Mouse (Mus musculus): ENCODE measurements at regions not wholly inside any gene's neighbourhood (a gene's known extent, or its start where the extent isn't known, plus 50 kb on each side); places are given as distances from the start of the nearest gene placed in this dataset.

- no peak for DNase-seq
These were observed 219.8 kb upstream of the Ppp2r2d start for GRCm38 (mm10) chr7:138626061-138626460.

DNA sequence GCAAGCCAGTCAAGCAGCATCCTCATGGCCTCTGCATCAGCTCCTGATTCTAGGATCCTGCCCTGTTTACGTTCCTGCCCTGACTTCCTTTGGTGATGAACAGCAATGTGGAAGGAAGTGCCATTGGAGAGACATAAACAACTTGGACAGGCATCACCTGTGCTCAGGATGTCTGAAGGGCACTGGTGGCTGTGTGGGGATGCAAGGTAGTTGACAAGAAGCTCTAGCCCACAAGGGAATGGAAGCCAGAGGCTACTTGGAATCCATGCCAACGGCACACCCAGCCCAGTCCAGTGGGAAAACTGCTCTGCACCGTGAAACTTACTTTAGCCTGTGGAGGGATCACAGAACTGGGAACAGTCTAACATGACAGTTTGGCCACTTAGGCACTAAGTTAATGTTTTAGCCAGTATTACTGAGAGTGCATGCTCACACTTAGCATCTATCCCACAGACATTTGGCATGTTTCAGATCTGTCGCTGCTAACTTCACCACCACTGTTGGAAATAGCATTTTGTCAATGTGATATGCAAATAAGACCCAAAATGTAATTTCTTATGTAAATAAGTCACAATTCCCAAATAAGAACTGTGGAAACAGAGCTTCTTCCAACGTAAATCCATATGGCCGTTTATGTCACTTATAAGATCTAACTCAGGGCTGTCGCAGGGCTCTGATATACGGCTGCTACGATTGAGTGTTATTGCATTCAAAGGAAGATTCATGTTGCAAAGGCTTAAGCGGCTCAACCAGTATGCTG is 223.5 kb upstream of the Tcerg1l start:
- DNase-seq, result no peak

- DNase-seq, result no peak
These were observed 222.7 kb upstream of the Tcerg1l start for GRCm38 (mm10) chr7:138620080-138620684.

DNA sequence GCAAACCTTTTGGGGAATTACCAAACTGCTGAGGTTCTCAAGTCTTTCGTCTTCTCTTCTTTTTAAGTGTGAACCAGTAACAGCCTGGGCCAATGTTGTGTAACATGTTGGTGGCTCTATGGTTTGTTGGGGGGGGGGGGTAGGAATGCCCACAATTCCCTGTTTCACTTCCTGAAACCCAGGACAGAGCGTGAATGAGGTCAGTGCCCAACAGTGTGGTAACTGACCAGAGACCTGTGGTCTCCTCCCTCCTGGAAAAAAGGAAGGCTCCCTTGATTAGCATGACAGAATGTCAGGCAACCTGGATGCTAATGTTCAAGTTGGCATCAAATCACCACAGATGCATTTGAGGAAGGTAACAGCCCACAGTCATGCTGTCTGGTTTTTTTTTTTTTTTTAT is 218.9 kb upstream of the Tcerg1l start:
- no peak for DNase-seq

- DNase-seq, result no peak
These were observed 212.1 kb upstream of the Tcerg1l start for GRCm38 (mm10) chr7:138609605-138610004.

DNA sequence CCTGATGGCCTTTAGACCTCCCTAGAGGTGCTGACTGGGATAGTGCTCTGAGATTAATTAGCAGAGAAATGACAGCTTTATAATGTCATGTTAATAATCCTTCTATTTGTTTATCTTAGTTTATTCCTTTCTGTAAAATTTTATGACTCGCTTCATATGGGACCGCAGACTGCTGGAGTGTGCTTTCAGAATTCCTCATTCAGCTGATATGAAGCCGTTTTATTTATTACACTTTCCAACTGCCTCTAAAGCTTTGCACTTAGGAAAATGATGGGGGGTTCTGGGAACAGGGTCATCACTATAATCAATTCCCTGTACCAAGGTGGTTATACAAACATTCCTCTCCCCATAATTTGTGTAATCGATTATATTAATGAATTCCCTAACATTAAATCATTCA is 211.6 kb upstream of the Tcerg1l start:
- DNase-seq, result no peak

- DNase-seq, result no peak
These were observed 208.9 kb upstream of the Tcerg1l start for GRCm38 (mm10) chr7:138606363-138606964.

DNA sequence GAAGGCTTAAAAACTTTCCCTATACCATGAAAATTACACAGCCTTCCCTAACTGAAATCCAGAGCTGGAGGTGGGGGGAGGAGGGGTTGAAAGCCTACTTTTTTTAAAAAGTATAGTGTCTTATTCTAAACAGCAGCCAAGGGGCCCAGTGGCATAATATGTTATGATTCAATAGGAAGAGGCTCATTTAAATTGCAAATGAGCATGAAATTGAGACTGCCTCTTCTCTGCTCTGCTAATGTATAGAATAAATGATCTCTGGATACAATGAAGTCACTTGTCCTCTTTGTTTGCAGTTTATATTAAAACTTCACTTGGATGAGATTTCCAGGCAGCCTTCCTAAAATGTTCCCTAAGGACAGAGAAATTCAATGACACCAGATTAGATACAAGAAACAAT is 208.4 kb upstream of the Tcerg1l start:
- no peak for DNase-seq

DNA sequence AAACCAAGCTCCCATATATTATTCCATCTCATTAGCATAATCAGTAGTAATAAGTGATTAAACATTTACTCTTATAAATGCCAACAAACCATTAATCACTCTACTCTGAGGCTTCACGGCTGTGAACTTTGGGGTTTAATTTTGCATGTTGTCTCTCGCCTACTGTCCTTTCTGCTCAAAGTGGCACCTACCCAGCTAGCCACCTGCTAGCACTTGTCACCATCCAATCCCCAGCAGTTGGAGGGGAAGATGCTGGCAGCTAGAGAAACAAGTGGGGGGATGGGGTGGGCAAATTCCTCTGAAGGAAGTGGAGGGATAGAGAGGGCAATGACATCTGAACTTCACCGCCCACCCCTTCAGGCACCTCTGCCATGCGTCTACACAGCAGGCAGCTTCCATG is 204.2 kb upstream of the Tcerg1l start:
- no peak for DNase-seq

DNA sequence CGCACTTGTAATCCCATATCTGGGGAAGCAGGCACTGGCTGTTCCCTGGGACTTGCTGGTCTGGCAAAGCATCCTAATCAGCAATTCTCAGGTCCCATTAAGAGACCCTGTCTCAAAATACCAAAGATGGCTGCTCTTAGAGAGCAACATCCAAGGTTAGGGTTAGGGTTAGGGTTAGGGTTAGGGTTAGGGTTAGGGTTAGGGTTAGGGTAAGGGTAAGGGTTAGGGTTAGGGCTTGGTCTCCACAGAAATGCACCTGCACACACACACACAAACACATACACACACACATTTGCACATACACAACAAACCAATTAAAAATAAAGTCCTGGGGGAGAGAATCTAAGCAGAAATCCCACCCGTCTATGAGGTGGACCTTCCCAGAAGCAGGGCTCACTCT is 195.8 kb upstream of the Tcerg1l start:
- no peak for DNase-seq

GRCm38 (mm10) chr7:138567352-138567751 is 169.8 kb upstream of the Tcerg1l start:
- no peak for DNase-seq

- DNase-seq, result no peak
These were observed 154.1 kb upstream of the Tcerg1l start for GRCm38 (mm10) chr7:138551629-138552028.

DNA sequence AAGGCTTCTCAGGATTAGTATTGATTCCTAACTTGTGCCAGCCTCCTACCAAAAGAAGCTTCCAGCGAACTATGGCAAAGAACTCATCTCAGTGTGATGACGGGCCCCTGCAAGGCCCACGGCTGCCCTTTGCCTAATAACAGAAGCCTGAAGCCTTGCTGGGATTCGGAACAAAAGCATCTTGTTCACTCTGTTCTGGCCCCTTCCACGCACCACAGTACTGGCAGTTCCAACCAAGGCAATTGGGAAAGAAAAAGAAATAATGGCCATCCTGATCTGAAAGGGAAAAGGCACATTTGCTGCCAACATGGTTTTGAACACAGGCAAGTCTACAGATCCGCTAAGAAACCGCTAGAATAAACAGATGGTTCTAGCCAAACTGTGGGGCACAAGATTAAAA is 150.4 kb upstream of the Tcerg1l start:
- peak; percentile 7 to 16 for DNase-seq

GRCm38 (mm10) chr7:138538048-138538831 is 140.7 kb upstream of the Tcerg1l start:
- DNase-seq, result no peak

GRCm38 (mm10) chr7:138526143-138526542 is 128.6 kb upstream of the Tcerg1l start:
- DNase-seq, result peak; percentile 35 to 46

DNA sequence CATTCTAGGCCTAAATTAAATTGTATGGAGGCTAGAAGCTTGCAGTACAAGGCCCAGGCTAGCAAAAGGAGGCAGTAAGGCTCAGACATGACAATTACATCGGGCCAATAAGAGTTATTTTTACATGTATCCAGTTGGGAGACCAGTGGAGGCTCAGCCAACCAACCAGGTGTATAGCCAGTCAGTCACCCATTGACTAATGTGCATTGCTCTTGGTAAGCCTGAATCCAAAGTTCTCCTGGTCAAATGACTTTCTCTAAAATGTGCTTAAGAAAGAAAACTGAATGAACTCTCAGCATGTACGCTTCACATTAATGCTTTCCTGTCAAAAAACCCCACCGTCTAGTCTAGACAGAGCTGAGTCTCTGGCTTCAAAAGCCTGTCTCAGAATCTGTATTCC is 127.4 kb upstream of the Tcerg1l start:
- no peak for DNase-seq

DNA sequence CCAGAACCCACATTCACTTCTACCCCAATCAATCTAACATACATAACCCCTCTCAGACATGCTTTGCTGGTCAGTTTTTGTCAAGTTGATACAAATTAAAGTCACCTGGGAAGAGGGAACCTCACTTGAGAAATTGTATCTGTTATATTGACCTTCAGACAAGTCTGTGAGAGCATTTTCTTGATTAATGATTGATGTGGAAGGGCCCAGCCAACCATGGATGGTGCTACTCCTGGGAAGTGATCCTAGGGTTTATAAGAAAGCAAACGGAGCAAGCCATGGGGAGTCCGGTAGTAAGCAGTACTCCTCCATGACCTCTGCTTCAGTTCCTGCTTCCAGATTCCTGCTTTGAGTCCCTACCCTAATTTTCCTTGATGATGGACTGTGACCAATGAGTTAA is 116.6 kb upstream of the Tcerg1l start:
- no peak for DNase-seq

DNA sequence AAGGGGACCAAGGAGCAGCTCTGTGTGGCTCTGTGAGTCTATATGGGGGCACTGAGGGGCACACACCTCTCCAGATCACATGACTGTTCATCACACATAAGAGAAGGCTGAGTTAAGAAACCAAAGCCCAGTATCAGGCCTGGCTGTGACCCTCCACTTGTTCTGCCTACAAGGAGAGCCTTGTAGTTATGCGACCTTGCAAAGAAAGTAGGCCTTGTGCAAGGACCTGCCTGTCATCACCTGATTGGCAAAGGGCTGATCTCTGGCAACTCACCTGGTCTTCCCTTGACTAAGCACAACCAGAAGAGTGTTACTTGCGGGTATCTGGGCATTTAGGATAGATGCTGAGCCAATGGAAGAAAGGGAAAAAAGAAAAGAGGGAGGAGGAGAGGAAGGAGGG is 107.7 kb upstream of the Tcerg1l start:
- no peak for DNase-seq

GRCm38 (mm10) chr7:138503986-138504385 is 106.5 kb upstream of the Tcerg1l start:
- no peak for DNase-seq

DNA sequence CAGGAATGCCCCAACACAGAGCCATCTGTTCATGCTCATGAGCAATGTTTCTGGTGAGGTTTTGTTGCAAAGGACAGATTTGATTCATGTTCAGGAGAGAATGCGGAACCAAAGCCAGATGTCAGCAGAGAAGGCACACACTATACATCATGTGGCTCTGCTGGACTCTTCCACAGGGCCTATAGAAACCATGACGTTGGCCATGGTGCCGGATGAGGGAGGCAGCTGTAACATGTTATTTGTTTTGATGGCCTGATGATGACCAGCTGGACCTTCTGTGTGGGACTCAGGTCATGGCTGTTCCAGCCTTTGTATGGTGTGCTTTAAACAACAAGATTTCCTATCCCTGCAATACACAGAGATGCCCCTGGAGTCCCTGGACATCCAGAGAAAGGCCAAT is 105.5 kb upstream of the Tcerg1l start:
- no peak for DNase-seq

DNA sequence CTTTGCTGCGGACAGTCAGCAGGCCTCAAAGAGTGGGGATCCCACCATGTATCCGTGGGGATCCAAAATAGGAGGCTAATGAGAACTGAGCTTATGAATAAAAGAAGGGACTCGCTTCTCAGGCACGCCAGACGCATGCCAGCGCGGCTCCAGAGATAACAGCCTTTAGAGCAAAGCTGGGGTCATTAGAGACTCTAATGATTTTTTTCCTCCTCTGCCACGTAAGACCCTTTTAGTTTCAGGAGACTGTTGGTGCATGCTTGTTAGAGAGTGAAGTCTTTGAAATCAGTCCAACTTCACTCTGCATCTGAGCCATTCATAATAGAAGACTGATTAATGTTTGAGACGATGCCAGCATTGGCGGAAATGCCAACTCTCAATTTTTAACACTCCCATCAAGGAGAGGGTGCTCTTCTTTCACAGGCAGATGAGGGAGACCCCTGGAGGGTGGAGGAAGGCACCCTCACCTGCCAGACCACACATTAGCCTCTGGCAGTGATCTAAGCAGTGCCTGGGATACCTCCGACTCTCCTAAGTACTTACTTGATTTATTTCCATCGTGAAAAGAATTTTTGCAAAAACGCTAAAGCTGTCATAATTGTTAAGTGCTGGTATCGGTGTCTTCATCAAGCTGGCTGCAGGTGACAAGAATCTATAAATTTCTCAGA is 104.0 kb upstream of the Tcerg1l start:
- DNase-seq, result no peak

- DNase-seq, result no peak
These were observed 100.2 kb upstream of the Tcerg1l start for GRCm38 (mm10) chr7:138497771-138498170.

DNA sequence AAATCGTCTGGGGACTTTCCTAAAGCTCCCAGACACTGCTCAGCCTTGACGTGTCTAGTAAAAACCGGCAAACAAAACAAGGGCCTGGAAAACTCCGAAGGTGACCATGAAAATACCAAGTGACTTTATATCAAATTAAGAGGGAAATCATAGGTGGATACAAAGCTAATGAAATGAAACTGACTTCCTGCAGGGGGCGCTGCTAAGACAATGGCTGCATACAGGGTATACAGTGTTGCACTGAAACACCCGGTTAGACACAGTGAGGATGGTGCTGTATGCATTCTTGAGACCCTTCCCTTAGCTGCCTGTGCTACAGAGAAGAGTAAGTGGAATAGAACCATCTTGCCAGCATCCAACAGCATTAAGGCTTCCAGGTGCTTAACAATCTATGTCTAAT is 99.7 kb upstream of the Tcerg1l start:
- DNase-seq, result peak; percentile 8 to 19
